Mouse (Mus musculus): Measurements from ENCODE around the gene Dhx15. TPM values are rescaled to one million over a fixed set of nuclear protein-coding genes. Genes with fewer than 3 reads are reported as not detected.

The Dhx15 gene
- total RNA-seq, 1 experiment, result 164 TPM

GRCm38 (mm10) chr5:52226677-52227076 is 36.4 kb upstream of the Dhx15 start:
- in situ Hi-C loops (cut with MboI; ENCODE audit: low sequenced_read_pairs in 2 of 2, unreplicated experiment in 2 of 2), result no loop called here
- no peaks in the 10 kb centered on the region for H3K36me3 ChIP-seq (ENCODE audit: control insufficient read depth, insufficient read depth, low read length, poor library complexity, severe bottlenecking)
- no peak overlapping the region for H3K27ac ChIP-seq (ENCODE audit: insufficient read depth, low read depth, low read length, poor library complexity, severe bottlenecking)
- H3K9ac ChIP-seq (ENCODE audit: insufficient read depth, low read depth, low read length, poor library complexity, severe bottlenecking), result no peak overlapping the region
- H3K4me1 ChIP-seq (ENCODE audit: control insufficient read depth in 2 of 2, insufficient read depth in 2 of 2, low read length in 2 of 2, poor library complexity in 1 of 2), result no peaks in the 10 kb centered on the region
- no peak for TF ChIP-seq HCFC1 (IDR thresholded peaks at IDR 0.05; ENCODE audit: borderline replicate concordance, insufficient read depth, low read length)
- no peak for TF ChIP-seq ZNF384 (IDR thresholded peaks at IDR 0.05; ENCODE audit: low read depth, low read length)
- no peak for TF ChIP-seq CHD2 (IDR thresholded peaks at IDR 0.05; ENCODE audit: low read depth, low read length)
- no peak for TF ChIP-seq ZC3H11A (IDR thresholded peaks at IDR 0.05; ENCODE audit: borderline replicate concordance, low read depth, low read length)
- TF ChIP-seq MAFK (IDR thresholded peaks at IDR 0.05; ENCODE audit: insufficient read depth, low read depth, low read length), result no peak
- H3K9me3 ChIP-seq (ENCODE audit: control insufficient read depth, insufficient read depth, low read depth, low read length), result no peaks in the 10 kb centered on the region
- DNase-seq (ENCODE audit: low read depth, low spot score), result no peak
- no peak overlapping the region for H3K4me3 ChIP-seq (ENCODE audit: insufficient read depth in 1 of 2, low read depth in 1 of 2, low read length in 2 of 2, poor library complexity in 1 of 2, severe bottlenecking in 1 of 2)

DNA sequence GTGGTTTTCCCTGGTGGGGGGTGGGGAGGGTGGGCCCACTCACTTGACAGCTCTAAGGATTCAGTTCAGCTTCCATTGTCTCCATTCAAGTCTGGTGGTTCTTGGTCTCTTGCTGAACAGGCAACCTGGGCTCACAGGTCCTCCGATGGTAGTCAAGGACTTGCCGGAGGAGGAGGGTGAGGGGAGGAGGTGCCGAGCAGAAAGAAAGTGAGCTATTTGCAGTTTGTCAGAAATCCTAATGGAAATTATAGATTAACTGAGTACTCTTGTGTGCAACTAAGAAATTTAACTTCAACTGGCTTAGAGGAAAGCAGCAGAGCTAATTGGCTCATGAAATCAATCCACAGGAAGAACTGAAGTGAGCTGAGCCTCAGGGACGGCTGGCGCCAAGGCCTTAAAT is 31.3 kb upstream of the Dhx15 start:
- H3K36me3 ChIP-seq (ENCODE audit: control insufficient read depth, insufficient read depth, low read length, poor library complexity, severe bottlenecking), result no peaks in the 10 kb centered on the region
- H3K4me1 ChIP-seq (ENCODE audit: control insufficient read depth in 2 of 2, insufficient read depth in 2 of 2, low read length in 2 of 2, poor library complexity in 1 of 2), result no peaks in the 10 kb centered on the region
- no peak overlapping the region for H3K4me3 ChIP-seq (ENCODE audit: insufficient read depth in 1 of 2, low read depth in 1 of 2, low read length in 2 of 2, poor library complexity in 1 of 2, severe bottlenecking in 1 of 2)
- H3K9me3 ChIP-seq (ENCODE audit: control insufficient read depth, insufficient read depth, low read depth, low read length), result no peaks in the 10 kb centered on the region
- in situ Hi-C loops (cut with MboI; ENCODE audit: low sequenced_read_pairs in 2 of 2, unreplicated experiment in 2 of 2), result no loop called here
- no peak for TF ChIP-seq MAFK (IDR thresholded peaks at IDR 0.05; ENCODE audit: insufficient read depth, low read depth, low read length)
- no peak for TF ChIP-seq ZNF384 (IDR thresholded peaks at IDR 0.05; ENCODE audit: low read depth, low read length)
- TF ChIP-seq HCFC1 (IDR thresholded peaks at IDR 0.05; ENCODE audit: borderline replicate concordance, insufficient read depth, low read length), result no peak
- no peak for TF ChIP-seq CHD2 (IDR thresholded peaks at IDR 0.05; ENCODE audit: low read depth, low read length)
- no peak for TF ChIP-seq ZC3H11A (IDR thresholded peaks at IDR 0.05; ENCODE audit: borderline replicate concordance, low read depth, low read length)
- H3K9ac ChIP-seq (ENCODE audit: insufficient read depth, low read depth, low read length, poor library complexity, severe bottlenecking), result no peak overlapping the region
- no peak for DNase-seq (ENCODE audit: low read depth, low spot score)
- no peak overlapping the region for H3K27ac ChIP-seq (ENCODE audit: insufficient read depth, low read depth, low read length, poor library complexity, severe bottlenecking)

DNA sequence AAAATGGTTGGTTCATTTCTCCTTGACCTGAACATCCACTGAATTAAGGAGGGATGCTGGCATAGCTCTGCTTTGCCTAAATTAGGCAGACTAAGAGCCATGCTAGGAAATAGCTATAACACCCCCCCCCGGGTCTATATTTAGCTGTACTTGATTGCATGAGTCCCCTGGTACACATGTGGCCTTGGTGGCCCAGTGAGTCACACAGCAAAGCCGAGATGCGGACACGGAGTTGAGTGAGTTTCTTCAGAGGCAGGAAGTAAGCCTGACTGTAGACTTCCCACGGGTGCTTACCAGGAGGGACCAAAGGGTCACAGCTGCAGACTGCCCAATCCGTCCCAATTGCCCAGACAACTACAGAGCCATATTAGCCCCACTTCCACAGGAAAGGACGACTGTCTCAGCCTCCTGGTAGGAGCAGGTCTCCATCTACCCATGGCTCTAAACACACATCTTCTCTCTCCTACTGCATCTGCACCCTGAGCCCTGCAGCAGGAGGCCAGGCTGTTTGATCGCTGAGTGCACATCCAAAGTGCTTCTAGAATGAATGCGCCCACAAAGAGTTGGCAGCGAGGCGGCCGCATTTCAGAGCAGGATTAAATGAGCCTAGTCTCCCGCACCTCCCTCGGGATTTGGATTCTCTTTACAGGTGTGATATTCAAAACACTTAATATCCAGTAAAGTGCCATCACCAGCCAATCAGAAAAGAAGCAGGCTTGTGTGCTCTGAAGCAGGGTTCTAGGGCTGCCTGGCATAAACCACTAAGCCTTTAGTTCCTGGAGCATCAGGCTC is 29.9 kb upstream of the Dhx15 start:
- no peaks in the 10 kb centered on the region for H3K4me1 ChIP-seq (ENCODE audit: control insufficient read depth in 2 of 2, insufficient read depth in 2 of 2, low read length in 2 of 2, poor library complexity in 1 of 2)
- H3K9ac ChIP-seq (ENCODE audit: insufficient read depth, low read depth, low read length, poor library complexity, severe bottlenecking), result no peak overlapping the region
- H3K36me3 ChIP-seq (ENCODE audit: control insufficient read depth, insufficient read depth, low read length, poor library complexity, severe bottlenecking), result no peaks in the 10 kb centered on the region
- no peak for DNase-seq (ENCODE audit: low read depth, low spot score)
- TF ChIP-seq HCFC1 (IDR thresholded peaks at IDR 0.05; ENCODE audit: borderline replicate concordance, insufficient read depth, low read length) (no peak), ZC3H11A (IDR thresholded peaks at IDR 0.05; ENCODE audit: borderline replicate concordance, low read depth, low read length) (no peak), MAFK (IDR thresholded peaks at IDR 0.05; ENCODE audit: insufficient read depth, low read depth, low read length) (no peak), ZNF384 (IDR thresholded peaks at IDR 0.05; ENCODE audit: low read depth, low read length) (no peak), CHD2 (IDR thresholded peaks at IDR 0.05; ENCODE audit: low read depth, low read length) (no peak)
- H3K9me3 ChIP-seq (ENCODE audit: control insufficient read depth, insufficient read depth, low read depth, low read length), result no peaks in the 10 kb centered on the region
- no peak overlapping the region for H3K27ac ChIP-seq (ENCODE audit: insufficient read depth, low read depth, low read length, poor library complexity, severe bottlenecking)
- H3K4me3 ChIP-seq (ENCODE audit: insufficient read depth in 1 of 2, low read depth in 1 of 2, low read length in 2 of 2, poor library complexity in 1 of 2, severe bottlenecking in 1 of 2), result no peak overlapping the region
- in situ Hi-C loops (cut with MboI; ENCODE audit: low sequenced_read_pairs in 2 of 2, unreplicated experiment in 2 of 2), result no loop called here

- in situ Hi-C loops (cut with MboI; ENCODE audit: low sequenced_read_pairs in 2 of 2, unreplicated experiment in 2 of 2), result no loop called here
- no peaks in the 10 kb centered on the region for H3K4me1 ChIP-seq (ENCODE audit: control insufficient read depth in 2 of 2, insufficient read depth in 2 of 2, low read length in 2 of 2, poor library complexity in 1 of 2)
- no peak overlapping the region for H3K9ac ChIP-seq (ENCODE audit: insufficient read depth, low read depth, low read length, poor library complexity, severe bottlenecking)
- no peaks in the 10 kb centered on the region for H3K9me3 ChIP-seq (ENCODE audit: control insufficient read depth, insufficient read depth, low read depth, low read length)
- no peak for DNase-seq (ENCODE audit: low read depth, low spot score)
- no peak overlapping the region for H3K27ac ChIP-seq (ENCODE audit: insufficient read depth, low read depth, low read length, poor library complexity, severe bottlenecking)
- no peaks in the 10 kb centered on the region for H3K36me3 ChIP-seq (ENCODE audit: control insufficient read depth, insufficient read depth, low read length, poor library complexity, severe bottlenecking)
- H3K4me3 ChIP-seq (ENCODE audit: insufficient read depth in 1 of 2, low read depth in 1 of 2, low read length in 2 of 2, poor library complexity in 1 of 2, severe bottlenecking in 1 of 2), result no peak overlapping the region
- TF ChIP-seq CHD2 (IDR thresholded peaks at IDR 0.05; ENCODE audit: low read depth, low read length) (no peak), ZC3H11A (IDR thresholded peaks at IDR 0.05; ENCODE audit: borderline replicate concordance, low read depth, low read length) (no peak), HCFC1 (IDR thresholded peaks at IDR 0.05; ENCODE audit: borderline replicate concordance, insufficient read depth, low read length) (no peak), MAFK (IDR thresholded peaks at IDR 0.05; ENCODE audit: insufficient read depth, low read depth, low read length) (no peak), ZNF384 (IDR thresholded peaks at IDR 0.05; ENCODE audit: low read depth, low read length) (no peak)
Measured at GRCm38 (mm10) chr5:52218238-52218637, 27.9 kb upstream of the Dhx15 start.
